Mouse (Mus musculus) A20 (cell line): ENCODE results near the gene Rgl1.

Source experiments
- DNase-seq: peaks from one replicate; pipeline ENCODE4 v3.0.0-alpha.2; 2011; ENCODE audit warnings: low read depth, low spot score

Gene Rgl1

DNA sequence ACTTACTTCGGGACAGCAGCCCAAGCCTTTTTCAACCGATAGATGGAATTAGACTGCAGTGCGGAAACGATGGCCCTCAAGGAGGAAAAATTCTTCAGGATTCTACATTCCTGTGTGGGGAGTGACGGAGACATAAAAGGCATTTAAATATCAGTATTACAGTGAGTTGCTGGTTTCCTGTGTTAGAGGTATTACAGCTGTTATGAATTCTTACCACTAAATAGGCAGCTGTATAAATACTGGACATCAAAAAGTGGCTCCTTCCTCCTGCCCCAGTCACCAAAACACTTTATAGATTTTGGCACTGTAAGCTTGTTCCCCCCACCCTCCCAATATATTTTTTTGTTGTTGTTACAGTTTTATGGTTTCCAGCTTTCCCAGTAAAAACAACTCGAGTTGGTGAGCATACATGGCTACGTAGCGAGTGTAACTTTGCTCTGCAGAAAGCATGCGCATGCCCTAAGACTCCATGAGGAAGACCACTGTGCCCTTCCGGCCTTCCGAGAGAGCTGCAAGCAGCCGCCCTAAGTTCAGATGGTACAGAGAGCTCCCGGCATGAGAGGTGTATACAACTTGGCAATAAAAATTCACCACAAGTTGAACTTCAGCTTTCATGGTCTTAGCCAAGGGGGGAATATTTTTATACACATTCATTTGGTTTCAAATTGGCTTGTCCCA lies 217.0 kb downstream of the Rgl1 start:
- no peak for DNase-seq

GRCm38 (mm10) chr1:152543449-152544159 lies 222.5 kb downstream of the Rgl1 start:
- DNase-seq: no peak

GRCm38 (mm10) chr1:152542747-152543378 lies 223.3 kb downstream of the Rgl1 start:
- DNase-seq: no peak

- DNase-seq: no peak
Measured at GRCm38 (mm10) chr1:152540304-152540887, 225.8 kb downstream of the Rgl1 start.

- DNase-seq: no peak
Measured at GRCm38 (mm10) chr1:152538817-152539216, 227.3 kb downstream of the Rgl1 start.

- no peak for DNase-seq
Measured at GRCm38 (mm10) chr1:152537186-152537585, 229.0 kb downstream of the Rgl1 start.

DNA sequence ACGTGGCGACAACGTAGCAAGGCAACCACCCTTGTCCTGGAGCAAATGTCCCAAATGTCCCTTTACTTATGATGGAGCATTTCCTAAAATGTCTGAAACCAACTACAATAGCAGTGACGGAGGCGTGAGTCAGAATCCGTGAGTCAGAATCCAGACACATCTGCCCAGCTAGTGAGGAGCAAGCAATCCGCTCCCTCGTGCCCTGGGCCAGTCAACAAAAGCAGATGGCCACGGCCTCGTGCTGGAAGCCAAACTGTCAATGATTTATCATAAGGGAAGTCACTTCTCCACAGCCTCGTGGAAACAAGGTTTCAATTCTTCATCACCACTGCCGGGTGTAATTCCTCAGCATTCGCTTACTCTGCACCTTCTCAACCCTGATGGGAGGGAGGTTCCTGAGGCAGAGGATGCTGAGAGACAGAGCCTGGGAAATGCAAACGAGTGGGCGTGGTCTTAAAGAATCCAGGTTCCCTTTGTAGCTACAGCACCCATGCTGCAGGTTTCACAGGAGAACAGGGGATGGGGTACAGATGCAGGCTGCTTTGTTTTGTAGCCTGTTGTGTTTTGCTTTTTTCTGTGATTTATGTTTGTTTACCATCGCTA lies 229.6 kb downstream of the Rgl1 start:
- DNase-seq: no peak

DNA sequence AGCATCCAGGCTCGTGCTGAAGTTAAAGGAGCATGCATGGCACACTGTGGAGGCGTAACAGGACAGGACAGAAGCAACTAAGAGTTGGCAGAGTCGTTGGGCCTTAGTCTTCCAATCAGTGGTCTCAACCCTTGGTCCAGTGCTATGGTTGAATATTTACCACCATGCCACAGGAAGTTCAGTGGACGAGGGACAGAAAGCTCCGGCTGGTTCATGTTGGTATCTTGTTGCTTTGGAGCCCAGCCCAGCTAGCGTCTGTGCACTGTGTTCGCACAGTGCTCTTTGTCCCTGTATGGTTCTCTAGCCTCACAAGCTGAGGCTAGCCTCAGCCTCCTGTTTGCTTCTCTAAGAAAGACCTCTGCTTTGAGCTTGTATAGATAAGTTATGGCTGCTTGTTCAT lies 231.6 kb downstream of the Rgl1 start:
- DNase-seq: no peak

- no peak for DNase-seq
Measured at GRCm38 (mm10) chr1:152531498-152531897, 234.7 kb downstream of the Rgl1 start.

DNA sequence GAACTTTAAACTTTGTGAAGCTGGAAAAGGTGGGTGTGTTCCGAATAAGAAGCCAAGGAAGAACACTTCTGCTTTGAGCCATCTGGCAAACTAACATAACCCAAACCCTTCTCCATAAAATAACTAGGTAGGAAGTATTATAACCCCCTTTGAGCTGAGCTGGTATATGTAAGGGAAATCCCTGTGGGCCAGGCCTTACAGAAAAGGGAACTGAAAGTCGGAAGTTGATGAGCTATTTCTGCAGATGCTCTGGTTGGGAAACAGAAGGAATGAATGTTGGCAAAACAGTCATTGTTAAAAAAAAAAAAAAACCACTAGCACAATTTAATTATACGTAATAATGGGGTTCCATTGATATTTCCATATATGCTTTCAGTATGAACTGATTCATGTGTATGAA lies 237.4 kb downstream of the Rgl1 start:
- peak; percentile 41 for DNase-seq

DNA sequence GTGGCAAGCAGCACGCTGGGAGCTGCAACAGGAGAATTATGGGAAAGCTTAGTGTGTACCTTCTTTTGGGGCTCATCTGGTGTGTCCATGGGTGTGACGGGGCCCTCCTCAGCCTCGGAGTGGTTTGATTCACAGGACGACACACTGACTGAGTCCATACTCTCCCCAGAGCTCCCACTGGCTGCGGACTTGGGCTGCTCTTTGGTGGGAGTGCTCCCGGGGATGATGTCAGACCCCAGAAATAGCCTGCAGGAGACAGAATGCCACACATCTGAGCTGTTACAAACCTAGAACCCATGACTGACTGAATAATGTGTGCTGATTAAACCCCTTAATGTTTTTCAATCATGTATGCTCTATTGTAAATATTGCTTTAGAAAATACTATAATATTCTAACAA lies 237.9 kb downstream of the Rgl1 start:
- no peak for DNase-seq

DNA sequence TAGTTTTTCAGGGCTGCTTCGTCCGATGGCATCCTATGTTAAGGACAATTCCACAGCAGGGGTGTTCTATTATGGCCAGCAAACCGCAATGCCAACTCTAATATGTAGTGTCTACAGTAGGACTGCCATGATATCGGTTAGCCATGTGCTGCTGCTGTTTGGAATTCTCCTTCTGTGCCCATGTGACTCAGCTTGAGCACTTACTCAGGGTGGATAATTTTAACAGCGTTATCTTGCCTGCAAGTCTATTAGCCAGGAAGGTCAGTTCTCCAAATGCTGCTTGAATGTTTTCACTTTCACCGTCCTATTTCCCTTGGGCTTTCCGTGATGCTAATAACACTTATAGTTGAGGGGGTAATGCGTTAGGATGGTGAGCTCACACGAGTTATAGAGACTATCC lies 240.0 kb downstream of the Rgl1 start:
- DNase-seq: no peak

DNA sequence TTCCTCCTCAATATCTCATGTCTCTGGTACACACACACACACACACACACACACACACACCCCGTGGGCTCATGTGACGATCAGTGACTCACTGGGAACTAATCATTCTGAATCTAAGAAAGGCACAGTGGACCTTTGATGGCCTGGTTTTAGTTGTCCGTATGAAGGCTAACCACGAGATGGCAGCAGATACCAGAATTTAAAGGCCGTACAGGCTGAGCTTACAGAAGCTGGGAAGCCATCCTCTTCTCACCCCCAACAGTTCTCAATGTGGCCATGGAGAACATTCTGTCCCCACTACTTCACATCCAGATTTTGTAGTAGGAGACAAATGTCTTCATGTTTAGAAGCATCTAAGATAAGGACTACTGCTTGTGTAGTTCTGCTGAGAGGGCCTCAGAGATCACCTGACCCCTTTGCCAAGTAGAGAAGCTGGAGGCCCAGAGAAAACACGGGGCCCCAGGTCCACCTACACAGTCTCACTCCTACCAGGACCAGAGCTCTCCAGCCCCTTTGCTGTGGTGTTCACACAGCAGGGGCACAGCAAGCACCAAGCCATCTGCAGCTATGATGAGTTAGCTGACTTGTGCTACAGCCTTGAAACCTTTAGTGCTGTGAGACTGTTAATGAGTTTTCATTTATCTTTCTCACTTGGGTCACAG lies 241.0 kb downstream of the Rgl1 start:
- DNase-seq: peak; percentile 69

DNA sequence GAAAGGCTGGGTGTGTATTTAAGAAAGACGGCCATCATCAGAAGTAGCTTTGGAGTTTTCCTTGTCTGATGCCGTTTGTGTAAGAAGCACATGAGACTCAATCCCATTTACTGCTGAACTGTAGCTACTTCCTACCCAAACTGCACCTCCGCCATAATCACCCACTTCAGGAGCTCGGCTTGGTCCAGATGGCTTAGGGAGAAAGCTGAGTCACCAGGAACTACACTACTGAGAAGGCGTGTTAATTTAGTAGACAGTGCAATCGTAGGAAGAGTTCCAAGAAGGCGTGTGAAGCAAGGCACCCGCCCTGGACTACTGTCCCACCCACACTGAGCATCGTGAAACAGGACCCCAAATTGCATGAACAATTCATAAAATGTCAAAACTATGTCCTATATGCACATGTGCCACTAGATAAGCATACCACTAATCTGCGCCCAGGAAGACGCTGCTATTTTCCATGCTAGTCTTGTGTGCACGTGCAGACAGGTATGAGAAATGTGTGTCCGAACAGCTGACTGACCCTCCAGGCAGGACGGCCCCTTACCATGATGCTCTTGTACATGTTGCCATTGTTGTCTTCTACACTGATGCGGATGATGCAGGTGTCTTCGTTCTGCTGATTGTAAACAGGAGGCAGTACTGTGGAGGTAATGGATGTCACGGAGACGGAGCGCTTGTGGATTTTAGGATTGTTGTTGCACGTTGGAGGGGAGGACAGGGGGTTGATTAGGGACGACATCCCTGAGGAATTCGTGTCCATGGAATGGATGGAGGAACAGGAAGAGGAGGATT lies 241.9 kb downstream of the Rgl1 start:
- no peak for DNase-seq

GRCm38 (mm10) chr1:152523292-152523691 lies 242.9 kb downstream of the Rgl1 start:
- DNase-seq: no peak

GRCm38 (mm10) chr1:152522226-152522625 lies 243.9 kb downstream of the Rgl1 start:
- DNase-seq: no peak

DNA sequence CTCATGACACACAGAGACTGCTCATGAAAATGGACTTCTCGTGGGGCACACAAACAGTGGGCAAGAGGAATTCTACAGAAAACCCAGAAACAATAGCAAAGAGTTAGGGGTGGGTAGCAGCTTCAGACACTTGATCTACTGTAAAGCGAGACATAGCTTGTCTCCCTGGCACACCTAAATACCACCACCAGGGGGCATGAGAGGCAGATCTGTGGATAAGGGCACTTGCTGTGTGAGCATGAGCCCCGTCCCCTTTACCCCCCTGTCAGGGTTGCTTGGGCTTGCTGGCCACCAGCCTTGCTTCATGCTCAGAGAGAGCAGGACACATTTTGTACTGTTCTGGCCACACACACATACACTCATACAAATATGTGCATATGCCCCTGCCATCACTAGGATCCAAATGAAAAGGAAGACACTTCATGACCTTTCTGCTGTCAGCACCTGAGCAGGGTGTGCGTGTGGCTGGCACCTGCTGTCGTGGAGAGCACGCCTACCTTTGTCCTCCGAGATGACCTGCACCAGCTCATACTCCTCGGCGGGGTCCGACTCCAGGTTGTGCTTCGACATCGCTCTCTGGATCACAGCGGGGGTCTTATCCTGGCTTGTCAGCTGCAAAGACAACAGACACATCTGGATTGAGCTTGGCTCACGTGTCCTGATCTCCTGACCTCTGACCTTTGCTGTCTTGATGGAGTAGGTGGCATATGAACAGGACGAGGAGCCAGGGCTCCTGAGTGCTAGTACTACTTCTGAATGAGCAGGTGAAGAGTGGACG lies 245.2 kb downstream of the Rgl1 start:
- peak; percentile 55 for DNase-seq

DNA sequence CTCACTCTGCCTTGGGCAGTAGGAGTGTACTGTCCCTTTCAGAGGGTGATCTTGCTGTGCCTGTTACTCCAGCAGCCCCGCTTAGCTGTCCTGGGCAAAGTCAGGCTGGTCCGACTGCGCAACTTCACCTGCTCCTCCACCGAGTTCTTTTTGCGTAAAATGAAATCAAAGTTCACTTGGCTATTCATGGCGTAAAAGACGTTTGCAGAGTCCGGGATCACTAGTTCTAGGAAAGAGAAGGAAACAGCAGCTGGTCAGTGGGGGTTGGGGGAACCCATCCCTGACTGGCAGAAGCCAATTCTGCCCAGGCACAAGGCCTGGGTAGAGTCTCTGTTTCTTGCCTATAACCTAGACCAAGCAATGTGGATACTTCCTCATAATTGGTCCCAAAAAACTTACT lies 247.2 kb downstream of the Rgl1 start:
- no peak for DNase-seq

GRCm38 (mm10) chr1:152517057-152517570 lies 249.0 kb downstream of the Rgl1 start:
- DNase-seq: no peak

DNA sequence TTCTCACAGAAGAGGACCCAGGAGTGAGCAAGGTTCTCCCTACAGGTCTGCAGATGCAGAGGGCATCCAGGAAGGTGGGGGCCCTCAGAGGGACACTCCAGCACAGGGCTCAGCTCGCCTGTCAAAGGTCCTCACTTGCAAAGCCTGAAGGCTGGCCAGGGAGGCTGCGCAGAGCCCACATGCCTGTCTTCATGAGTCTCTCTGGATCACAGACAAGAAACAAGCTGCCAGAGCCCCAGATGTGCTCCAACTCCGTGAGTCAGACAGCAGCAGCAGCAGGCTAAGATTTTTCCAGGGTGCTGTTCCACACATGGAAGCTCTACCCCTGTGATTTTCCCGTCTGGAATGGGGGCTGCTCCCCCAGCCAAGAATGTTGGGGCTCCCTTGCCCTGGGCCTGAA lies 251.9 kb downstream of the Rgl1 start:
- no peak for DNase-seq
